Mouse (Mus musculus): ENCODE measurements around the gene Ski. TPM values are rescaled to one million over a fixed set of nuclear protein-coding genes. Genes with fewer than 3 reads are reported as not detected.

Gene Ski
- polyA plus RNA-seq, 1 experiment from 2014 or later = 17.8 TPM

DNA sequence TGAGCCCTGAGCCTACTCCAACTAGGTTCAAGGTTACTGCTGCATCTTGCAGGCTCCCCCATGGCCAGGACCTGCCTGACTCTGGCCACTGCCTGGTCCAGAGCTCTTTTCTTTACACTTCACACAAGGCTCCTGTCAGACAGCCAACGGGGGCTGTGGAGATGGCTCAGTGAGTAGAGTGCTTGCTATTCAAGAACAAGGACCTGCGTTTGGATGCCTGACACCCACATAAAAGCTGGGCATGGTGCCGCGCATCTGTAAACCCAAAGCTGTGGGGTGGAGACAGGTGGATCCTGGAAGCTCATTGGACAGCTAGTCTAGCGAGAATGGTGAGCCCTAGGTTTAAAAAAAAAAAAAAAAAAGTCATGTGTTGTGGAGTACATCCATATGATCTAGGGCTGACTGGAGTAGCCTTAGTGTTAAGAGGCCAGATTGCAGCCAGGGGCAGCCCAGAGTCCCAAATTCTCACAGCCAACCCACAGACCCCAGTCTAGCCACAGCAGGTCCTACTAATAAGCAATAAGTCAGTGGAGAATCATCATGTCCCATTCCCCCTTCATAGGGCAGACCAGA is 50.3 kb downstream of the Ski start:
- H3K4me3 ChIP-seq (ENCODE audit: low read depth, low read length) = no peak overlapping the region
- no peak overlapping the region for H3K4me2 ChIP-seq (ENCODE audit: low read depth, severe bottlenecking)
- 81% methylated on average over 5 of the region's 5 CpGs for WGBS
- peaks cover 58% of the 10 kb centered on the region for H3K4me1 ChIP-seq (ENCODE audit: control insufficient read depth, insufficient read depth, low read length)
- DNase-seq (ENCODE audit: low spot score) = no peak
- no peak overlapping the region for H3K9ac ChIP-seq (ENCODE audit: low read length)
- no peak overlapping the region for H3K27ac ChIP-seq (replicated peaks; ENCODE audit: low read depth, low read length)
- no peaks in the 10 kb centered on the region for H3K9me3 ChIP-seq (ENCODE audit: control insufficient read depth, low read length)
- no peaks in the 10 kb centered on the region for H3K27me3 ChIP-seq (ENCODE audit: control insufficient read depth, insufficient read depth, low read length)
- ATAC-seq (ENCODE audit: insufficient number of reproducible peaks, low FRiP score, low TSS enrichment, low read depth) = no peak
- 0 out of 2 replicates have a peak, but pooled peaks cover 2% of the 10 kb centered on the region for H3K36me3 ChIP-seq (ENCODE audit: control insufficient read depth, insufficient read depth, low read length)

DNA sequence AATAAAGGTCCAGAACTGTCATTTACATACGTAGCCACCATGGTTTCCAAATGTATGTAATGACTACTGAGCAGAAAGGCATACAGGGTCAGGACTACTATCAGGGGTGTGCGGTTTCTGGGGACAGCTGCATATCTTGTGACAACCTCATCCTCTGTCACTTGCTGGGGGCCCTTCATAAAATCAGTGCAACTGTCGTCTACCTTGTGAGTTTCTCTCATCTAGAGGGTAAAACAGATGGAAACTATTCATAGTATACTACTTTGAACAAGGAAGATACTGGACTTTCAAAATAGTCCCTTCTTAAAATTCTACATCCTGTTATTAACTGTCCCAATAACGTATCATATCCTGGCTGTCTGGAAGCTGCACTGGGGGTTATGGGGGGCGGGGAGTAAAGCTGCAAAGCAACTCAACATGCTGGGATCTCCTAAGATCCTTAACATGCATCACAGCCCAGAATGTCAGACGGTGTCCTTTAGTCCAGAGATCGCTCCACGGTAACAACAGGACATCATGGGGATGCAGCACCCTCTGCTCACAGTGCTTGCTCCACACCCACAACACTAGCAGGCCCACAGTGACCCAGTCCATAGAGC is 51.7 kb downstream of the Ski start:
- no peak overlapping the region for H3K27ac ChIP-seq (replicated peaks; ENCODE audit: low read depth, low read length)
- 0 out of 2 replicates have a peak, but pooled peaks cover 2% of the 10 kb centered on the region for H3K36me3 ChIP-seq (ENCODE audit: control insufficient read depth, insufficient read depth, low read length)
- no peaks in the 10 kb centered on the region for H3K9me3 ChIP-seq (ENCODE audit: control insufficient read depth, low read length)
- no peak overlapping the region for H3K4me3 ChIP-seq (ENCODE audit: low read depth, low read length)
- H3K4me2 ChIP-seq (ENCODE audit: low read depth, severe bottlenecking) = no peak overlapping the region
- H3K9ac ChIP-seq (ENCODE audit: low read length) = no peak overlapping the region
- ATAC-seq (ENCODE audit: insufficient number of reproducible peaks, low FRiP score, low TSS enrichment, low read depth) (no peak), DNase-seq (ENCODE audit: low spot score) (no peak)
- H3K27me3 ChIP-seq (ENCODE audit: control insufficient read depth, insufficient read depth, low read length) = no peaks in the 10 kb centered on the region
- peaks cover 47% of the 10 kb centered on the region for H3K4me1 ChIP-seq (ENCODE audit: control insufficient read depth, insufficient read depth, low read length)
- WGBS = 82% methylated on average over 8 of the region's 8 CpGs

- WGBS = 94% methylated on average over 8 of the region's 8 CpGs
Observed at GRCm38 (mm10) chr4:155168835-155169252, 53.5 kb downstream of the Ski start.

GRCm38 (mm10) chr4:155165861-155166260 is 56.5 kb downstream of the Ski start:
- H3K9me3 ChIP-seq (ENCODE audit: control insufficient read depth, low read length) = no peaks in the 10 kb centered on the region
- H3K4me3 ChIP-seq (ENCODE audit: low read depth, low read length) = no peak overlapping the region
- ATAC-seq (ENCODE audit: insufficient number of reproducible peaks, low FRiP score, low TSS enrichment, low read depth) (no peak), DNase-seq (ENCODE audit: low spot score) (no peak)
- no peaks in the 10 kb centered on the region for H3K27me3 ChIP-seq (ENCODE audit: control insufficient read depth, insufficient read depth, low read length)
- no peak overlapping the region for H3K4me2 ChIP-seq (ENCODE audit: low read depth, severe bottlenecking)
- no peak overlapping the region for H3K27ac ChIP-seq (replicated peaks; ENCODE audit: low read depth, low read length)
- H3K36me3 ChIP-seq (ENCODE audit: control insufficient read depth, insufficient read depth, low read length) = no peaks in the 10 kb centered on the region
- peaks cover 39% of the 10 kb centered on the region for H3K4me1 ChIP-seq (ENCODE audit: control insufficient read depth, insufficient read depth, low read length)
- H3K9ac ChIP-seq (ENCODE audit: low read length) = no peak overlapping the region

More at GRCm38 (mm10) chr4:155168835-155169252, 53.5 kb downstream of the Ski start:
- Histone ChIP-seq H3K9me3 (ENCODE audit: control insufficient read depth, low read length) (no peaks in the 10 kb centered on the region), H3K27ac (replicated peaks; ENCODE audit: low read depth, low read length) (no peak overlapping the region), H3K36me3 (ENCODE audit: control insufficient read depth, insufficient read depth, low read length) (no peaks in the 10 kb centered on the region), H3K27me3 (ENCODE audit: control insufficient read depth, insufficient read depth, low read length) (no peaks in the 10 kb centered on the region), H3K4me3 (ENCODE audit: low read depth, low read length) (no peak overlapping the region), H3K4me1 (ENCODE audit: control insufficient read depth, insufficient read depth, low read length) (peaks cover 44% of the 10 kb centered on the region), H3K9ac (ENCODE audit: low read length) (no peak overlapping the region), H3K4me2 (ENCODE audit: low read depth, severe bottlenecking) (no peak overlapping the region)
- DNase-seq (ENCODE audit: low spot score) = no peak
- no peak for ATAC-seq (ENCODE audit: insufficient number of reproducible peaks, low FRiP score, low TSS enrichment, low read depth)

GRCm38 (mm10) chr4:155164550-155164949 is 57.8 kb downstream of the Ski start:
- Histone ChIP-seq H3K4me1 (ENCODE audit: control insufficient read depth, insufficient read depth, low read length) (peaks cover 38% of the 10 kb centered on the region), H3K4me2 (ENCODE audit: low read depth, severe bottlenecking) (no peak overlapping the region), H3K36me3 (ENCODE audit: control insufficient read depth, insufficient read depth, low read length) (no peaks in the 10 kb centered on the region), H3K9me3 (ENCODE audit: control insufficient read depth, low read length) (no peaks in the 10 kb centered on the region), H3K9ac (ENCODE audit: low read length) (no peak overlapping the region), H3K27me3 (ENCODE audit: control insufficient read depth, insufficient read depth, low read length) (no peaks in the 10 kb centered on the region), H3K4me3 (ENCODE audit: low read depth, low read length) (no peak overlapping the region), H3K27ac (replicated peaks; ENCODE audit: low read depth, low read length) (no peak overlapping the region)
- DNase-seq (ENCODE audit: low spot score) (no peak), ATAC-seq (ENCODE audit: insufficient number of reproducible peaks, low FRiP score, low TSS enrichment, low read depth) (no peak)
- WGBS = 90% methylated on average over 6 of the region's 6 CpGs

DNA sequence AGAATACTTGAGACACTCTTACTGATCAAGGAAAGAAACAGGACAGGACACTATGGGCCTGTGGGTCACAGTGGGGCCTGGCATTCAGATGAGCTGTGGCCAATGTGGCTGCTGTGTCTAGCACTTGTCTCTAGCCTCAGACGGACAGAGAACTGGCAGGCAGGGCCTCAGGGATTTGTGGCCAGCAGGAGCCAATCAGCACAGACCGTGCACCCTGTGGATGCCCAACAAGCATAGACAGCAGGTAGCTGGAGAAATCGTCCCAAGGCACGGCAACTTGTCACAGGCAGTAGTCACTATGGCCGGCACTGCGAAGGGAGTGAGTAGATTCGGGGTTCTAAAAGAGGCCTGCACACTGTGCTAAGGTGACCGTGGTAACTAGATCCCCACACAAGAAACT is 58.7 kb downstream of the Ski start:
- Histone ChIP-seq H3K36me3 (ENCODE audit: control insufficient read depth, insufficient read depth, low read length) (peaks cover 6% of the 10 kb centered on the region; the same call in 1 of the 2 replicates), H3K27ac (replicated peaks; ENCODE audit: low read depth, low read length) (0 out of 2 replicates have a peak overlapping the region, but pooled peaks have one; percentile 15), H3K4me3 (ENCODE audit: low read depth, low read length) (no peak overlapping the region), H3K4me1 (ENCODE audit: control insufficient read depth, insufficient read depth, low read length) (peaks cover 38% of the 10 kb centered on the region), H3K9ac (ENCODE audit: low read length) (no peak overlapping the region), H3K9me3 (ENCODE audit: control insufficient read depth, low read length) (no peaks in the 10 kb centered on the region), H3K27me3 (ENCODE audit: control insufficient read depth, insufficient read depth, low read length) (no peaks in the 10 kb centered on the region), H3K4me2 (ENCODE audit: low read depth, severe bottlenecking) (no peak overlapping the region)
- WGBS = 65% methylated on average over 8 of the region's 8 CpGs
- DNase-seq (ENCODE audit: low spot score) (no peak), ATAC-seq (ENCODE audit: insufficient number of reproducible peaks, low FRiP score, low TSS enrichment, low read depth) (0 out of 2 replicates have a peak, but pooled peaks have one; percentile 26)

- ATAC-seq (ENCODE audit: insufficient number of reproducible peaks, low FRiP score, low TSS enrichment, low read depth) (no peak), DNase-seq (ENCODE audit: low spot score) (no peak)
- H3K9me3 ChIP-seq (ENCODE audit: control insufficient read depth, low read length) = no peaks in the 10 kb centered on the region
- peaks cover 38% of the 10 kb centered on the region for H3K4me1 ChIP-seq (ENCODE audit: control insufficient read depth, insufficient read depth, low read length)
- no peak overlapping the region for H3K4me2 ChIP-seq (ENCODE audit: low read depth, severe bottlenecking)
- WGBS = 68% methylated on average over 4 of the region's 4 CpGs
- no peak overlapping the region for H3K4me3 ChIP-seq (ENCODE audit: low read depth, low read length)
- H3K36me3 ChIP-seq (ENCODE audit: control insufficient read depth, insufficient read depth, low read length) = peaks cover 6% of the 10 kb centered on the region; the same call in 1 of the 2 replicates
- H3K27ac ChIP-seq (replicated peaks; ENCODE audit: low read depth, low read length) = no peak overlapping the region
- no peaks in the 10 kb centered on the region for H3K27me3 ChIP-seq (ENCODE audit: control insufficient read depth, insufficient read depth, low read length)
- no peak overlapping the region for H3K9ac ChIP-seq (ENCODE audit: low read length)
Observed at GRCm38 (mm10) chr4:155163320-155163651, 59.1 kb downstream of the Ski start.

DNA sequence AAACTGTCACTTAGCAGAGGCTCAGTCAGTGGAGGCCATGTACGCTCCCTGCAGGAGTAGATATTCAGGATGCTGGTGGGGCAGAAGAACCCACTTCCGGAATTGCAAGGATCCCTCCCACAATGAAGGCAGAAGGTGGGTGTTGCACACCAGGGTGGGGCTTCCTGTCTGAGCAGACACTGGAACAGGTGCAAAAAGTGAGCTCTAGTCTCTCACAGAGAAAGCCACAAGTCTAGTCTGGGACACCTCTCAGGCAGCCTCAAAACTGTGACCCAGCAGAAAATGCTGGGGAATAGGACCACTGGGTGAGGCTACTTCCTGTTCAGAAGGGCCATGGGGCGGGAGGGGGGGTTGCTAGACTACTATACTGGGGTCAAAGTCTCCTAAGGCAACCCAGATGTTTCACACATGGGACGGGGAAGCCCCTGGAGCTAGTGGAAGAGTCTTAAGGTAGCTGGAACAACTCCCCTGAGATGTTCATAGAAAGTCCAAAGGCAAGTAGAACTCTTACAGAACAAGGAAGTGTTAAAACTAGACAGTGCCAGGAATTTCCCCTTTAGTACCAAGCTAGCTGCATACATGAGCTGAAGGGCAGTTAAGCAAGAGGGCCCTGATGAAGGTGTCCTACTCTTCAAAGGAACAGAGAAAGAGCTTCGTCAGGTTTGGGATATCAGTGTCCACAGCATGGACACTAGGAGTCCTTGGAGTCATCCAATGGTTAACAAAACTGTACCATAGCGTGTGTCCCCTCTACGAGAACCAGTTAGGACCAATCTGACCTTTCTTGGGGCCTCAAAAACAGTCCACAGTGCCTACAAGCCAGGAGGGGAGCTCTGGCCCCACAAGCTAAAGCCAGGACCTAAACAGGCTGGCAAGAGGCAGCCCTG is 59.7 kb downstream of the Ski start:
- no peaks in the 10 kb centered on the region for H3K27me3 ChIP-seq (ENCODE audit: control insufficient read depth, insufficient read depth, low read length)
- peaks cover 38% of the 10 kb centered on the region for H3K4me1 ChIP-seq (ENCODE audit: control insufficient read depth, insufficient read depth, low read length)
- H3K4me3 ChIP-seq (ENCODE audit: low read depth, low read length) = no peak overlapping the region
- peaks cover 9% of the 10 kb centered on the region for H3K36me3 ChIP-seq (ENCODE audit: control insufficient read depth, insufficient read depth, low read length)
- ATAC-seq (ENCODE audit: insufficient number of reproducible peaks, low FRiP score, low TSS enrichment, low read depth) = no peak
- DNase-seq (ENCODE audit: low spot score) = no peak
- H3K9ac ChIP-seq (ENCODE audit: low read length) = no peak overlapping the region
- no peak overlapping the region for H3K4me2 ChIP-seq (ENCODE audit: low read depth, severe bottlenecking)
- no peaks in the 10 kb centered on the region for H3K9me3 ChIP-seq (ENCODE audit: control insufficient read depth, low read length)
- 64% methylated on average over 7 of the region's 7 CpGs for WGBS
- no peak overlapping the region for H3K27ac ChIP-seq (replicated peaks; ENCODE audit: low read depth, low read length)

Measured in limb, embryonic 11.5 days (tissue).